ENCODE assay signal across 8 mouse cellular contexts in genomic region chr5:106990639-106991299, GRCm38 (mm10). TPM values are rescaled to one million over a fixed set of nuclear protein-coding genes. Genes with fewer than 3 reads are reported as not detected.
DNase-seq lines count a peak whose midpoint lies in the region; ATAC-seq and TF ChIP-seq lines count a peak whose summit lies in the region.

No protein-coding gene starts in this region.

- TF ChIP-seq POLR2A in embryonic fibroblast, embryonic 13.5 days (IDR thresholded peaks at IDR 0.05; ENCODE audit: low read depth, low read length) = no peak

- H3K4me1 ChIP-seq in G1E (ENCODE audit: insufficient read depth, low read depth, low read length) = no peaks in the 10 kb centered on the region; the same call in 1 of the 2 replicates
- H3K4me1 ChIP-seq in embryonic fibroblast, embryonic 13.5 days (ENCODE audit: control insufficient read depth, insufficient read depth, low read length) = no peaks in the 10 kb centered on the region; the same call in 1 of the 2 replicates
- H3K4me1 ChIP-seq in lung, embryonic 16.5 days (replicated peaks; ENCODE audit: control insufficient read depth, insufficient read depth, low read length) = peaks cover 27% of the 10 kb centered on the region

- H3K9ac ChIP-seq in lung, embryonic 16.5 days (ENCODE audit: low read length) = peak overlapping the region; percentile 25

- no peak overlapping the region for H3K4me3 ChIP-seq in G1E (ENCODE audit: low read depth, low read length)
- no peak overlapping the region for H3K4me3 ChIP-seq in embryonic fibroblast, embryonic 13.5 days (ENCODE audit: insufficient read depth, low read length)
- H3K4me3 ChIP-seq in layer of hippocampus, adult 2 months = no peak overlapping the region
- no peak overlapping the region for H3K4me3 ChIP-seq in lung, embryonic 16.5 days (ENCODE audit: low read length)

- no peak for TF ChIP-seq CTCF in G1E (IDR thresholded peaks at IDR 0.05; ENCODE audit: low read depth, low read length)
- TF ChIP-seq CTCF in embryonic fibroblast, embryonic 13.5 days (IDR thresholded peaks at IDR 0.05; ENCODE audit: borderline replicate concordance, insufficient read depth, low read length) = peak; percentile 90
- peak; percentile 78 for TF ChIP-seq CTCF in layer of hippocampus, adult 2 months (conservative IDR thresholded peaks at IDR 0.05)

- H3K36me3 ChIP-seq in G1E (replicated peaks) = peaks cover 14% of the 10 kb centered on the region
- no peaks in the 10 kb centered on the region for H3K36me3 ChIP-seq in lung, embryonic 16.5 days (ENCODE audit: control insufficient read depth, insufficient read depth, low read length)

- WGBS in lung, embryonic 16.5 days = 14% methylated on average over 14 of the region's 14 CpGs

- DNase-seq in G1E (ENCODE audit: low spot score) = peak; percentile 13
- peak; percentile 69 to 80 for DNase-seq in adrenal gland, postnatal 36 days
- DNase-seq in heart, postnatal 36 days = peak; percentile 63 to 67
- DNase-seq in layer of hippocampus, adult 2 months (ENCODE audit: low spot score in 2 of 2) = peak in 1 of 2 experiments; percentile 24
- peak; percentile 16 for DNase-seq in retina, adult 2 months (ENCODE audit: low read depth, low spot score)

- peak overlapping the region; percentile 51; the same call in 1 of the 2 replicates for H3K27ac ChIP-seq in embryonic fibroblast, embryonic 13.5 days (ENCODE audit: insufficient read depth, low read length)
- no peak overlapping the region for H3K27ac ChIP-seq in layer of hippocampus, adult 2 months
- peak overlapping the region; percentile 58 for H3K27ac ChIP-seq in lung, embryonic 16.5 days (ENCODE audit: low read length)

- peaks cover 10% of the 10 kb centered on the region for H3K27me3 ChIP-seq in G1E (ENCODE audit: insufficient read depth, low read length)
- H3K27me3 ChIP-seq in lung, embryonic 16.5 days (ENCODE audit: control insufficient read depth, insufficient read depth, low read depth, low read length) = no peaks in the 10 kb centered on the region

- intact Hi-C loops in heart, postnatal 36 days (cut with DNase I) = loop anchor here (1.0 to 5.0 kb wide), 2 partner anchors 128 to 330 kb away; no protein-coding TSS in a partner anchor

- H3K9me3 ChIP-seq in G1E (replicated peaks) = no peaks in the 10 kb centered on the region
- H3K9me3 ChIP-seq in lung, embryonic 16.5 days (ENCODE audit: control insufficient read depth, low read length) = no peaks in the 10 kb centered on the region

- ATAC-seq in G1E (ENCODE audit: extremely low read depth, insufficient number of reproducible peaks, low FRiP score, poor library complexity, severe bottlenecking) = peak; percentile 55
- peak; percentile 64 for ATAC-seq in lung, embryonic 16.5 days (ENCODE audit: low read depth)
- no peak for ATAC-seq in erythroblast, adult 5-6 weeks (replicated peaks; ENCODE audit: low FRiP score, poor library complexity, severe bottlenecking)

- peak overlapping the region; percentile 42 for H3K4me2 ChIP-seq in lung, embryonic 16.5 days (ENCODE audit: low read depth, low read length)

RNA-seq across cellular contexts. Expression of gene Cdc7, which starts 26.6 kb away (rescaled TPM):
- total RNA-seq in G1E (2014; fragmentation: Nextera tagmentation) (33.5 and 37.7 TPM in 2 replicates), G1E (2017) (43.7 and 43.8 TPM in 2 replicates)
- 6.7 and 8.7 TPM in 2 replicates for polyA plus RNA-seq in G1E (2012)
- 1 to 10 TPM; 2.3 to 3.6 TPM for total RNA-seq in adrenal gland, postnatal 36 days (2021)
- 10.3 and 17.1 TPM in 2 replicates for polyA plus RNA-seq in embryonic fibroblast, embryonic 13.5 days (2011; ENCODE audit: insufficient read length, low read depth, missing spikeins)
- total RNA-seq in heart, postnatal 36 days (2021) = under 1 TPM; 0.39 to 0.60 TPM
- 10 to 100 TPM; 18.9 to 19.7 TPM for total RNA-seq in layer of hippocampus, adult 2 months (2021)
- 46.6 and 48.6 TPM in 2 replicates for polyA plus RNA-seq in lung, embryonic 16.5 days (2015; fragmentation: Nextera tagmentation; extraction: Ambion mirVana)
- 11.0 and 18.8 TPM in 2 replicates for total RNA-seq in erythroblast, adult 5-6 weeks (2015; ENCODE audit: low replicate concordance)
- total RNA-seq in erythroblast, adult 5-6 weeks (2017; ENCODE audit: low replicate concordance) = 10.3 and 10.5 TPM in 2 replicates
